Mouse (Mus musculus) lung, adult 2 months (tissue): ENCODE results near the gene Tex38.

ENCODE experiments used
- CTCF ChIP-seq: fragments of 200-500 bp; IDR thresholded peaks from 2 replicates; pipeline ENCODE4 v1.5.1; 2011; ENCODE audit warnings: mild to moderate bottlenecking, low read length, control low read depth; ENCODE audit not compliant: insufficient read depth
- POLR2A ChIP-seq: fragments of 200-500 bp; IDR thresholded peaks from 2 replicates; pipeline ENCODE4 v1.6.1; 2011; ENCODE audit warnings: low read depth, mild to moderate bottlenecking, control low read depth, low read length, borderline replicate concordance; ENCODE audit errors: extremely low read depth

- no peak for TF ChIP-seq CTCF
- no peak for TF ChIP-seq POLR2A
These were observed 31.5 kb downstream of the Tex38 start for GRCm38 (mm10) chr4:115749336-115749735.
